Mouse (Mus musculus) left cerebral cortex, adult 11 months (tissue): ENCODE measurements around the gene Npas3.
A peak's percentile ranks its signal among the peaks of the same experiment; 100 is the strongest.

Experiments
- DNase-seq: peaks from one replicate; pipeline ENCODE4 v3.0.0; 2022; ENCODE audit warnings: low spot score

The Npas3 gene

GRCm38 (mm10) chr12:53295747-53296146, 47.3 kb downstream of the Npas3 start:
- DNase-seq = no peak

- DNase-seq = no peak
These were observed 49.7 kb downstream of the Npas3 start for GRCm38 (mm10) chr12:53297946-53298840.

GRCm38 (mm10) chr12:53300964-53301363, 52.5 kb downstream of the Npas3 start:
- DNase-seq = no peak

GRCm38 (mm10) chr12:53302129-53302528, 53.7 kb downstream of the Npas3 start:
- DNase-seq = no peak

GRCm38 (mm10) chr12:53316715-53317114, 68.2 kb downstream of the Npas3 start:
- no peak for DNase-seq

GRCm38 (mm10) chr12:53317801-53318200, 69.3 kb downstream of the Npas3 start:
- DNase-seq = no peak

- DNase-seq = no peak
These were observed 72.0 kb downstream of the Npas3 start for GRCm38 (mm10) chr12:53320526-53320925.

GRCm38 (mm10) chr12:53321018-53321417, 72.5 kb downstream of the Npas3 start:
- DNase-seq = no peak

- no peak for DNase-seq
These were observed 73.5 kb downstream of the Npas3 start for GRCm38 (mm10) chr12:53321944-53322343.

- DNase-seq = no peak
These were observed 79.2 kb downstream of the Npas3 start for GRCm38 (mm10) chr12:53327653-53328188.

- no peak for DNase-seq
These were observed 79.8 kb downstream of the Npas3 start for GRCm38 (mm10) chr12:53328257-53328736.

GRCm38 (mm10) chr12:53330141-53330540, 81.7 kb downstream of the Npas3 start:
- no peak for DNase-seq

GRCm38 (mm10) chr12:53331391-53331790, 82.9 kb downstream of the Npas3 start:
- no peak for DNase-seq

GRCm38 (mm10) chr12:53331800-53332199, 83.3 kb downstream of the Npas3 start:
- DNase-seq = no peak

GRCm38 (mm10) chr12:53333251-53333650, 84.8 kb downstream of the Npas3 start:
- no peak for DNase-seq

GRCm38 (mm10) chr12:53338349-53338948, 90.0 kb downstream of the Npas3 start:
- DNase-seq = no peak

GRCm38 (mm10) chr12:53342741-53343140, 94.3 kb downstream of the Npas3 start:
- DNase-seq = no peak

GRCm38 (mm10) chr12:53351860-53352259, 103.4 kb downstream of the Npas3 start:
- DNase-seq = no peak

GRCm38 (mm10) chr12:53365751-53366150, 117.3 kb downstream of the Npas3 start:
- no peak for DNase-seq

- DNase-seq = no peak
These were observed 136.4 kb downstream of the Npas3 start for GRCm38 (mm10) chr12:53384851-53385250.

- DNase-seq = no peak
These were observed 157.4 kb downstream of the Npas3 start for GRCm38 (mm10) chr12:53405856-53406255.

- peak; percentile 12 for DNase-seq
These were observed 159.3 kb downstream of the Npas3 start for GRCm38 (mm10) chr12:53407776-53408175.

GRCm38 (mm10) chr12:53409711-53410110, 161.2 kb downstream of the Npas3 start:
- no peak for DNase-seq
